Mouse (Mus musculus) MEL (cell line): Measurements from ENCODE around the gene Anln.

ENCODE experiments used
- CTCF ChIP-seq, 3 experiments: IDR thresholded peaks in 2 of 3; conservative IDR thresholded peaks in 1 of 3; 2 replicates each; pipeline ENCODE4 v1.5.1; 2011 to 2012; ENCODE audit warnings: low read length in 3 of 3, low read depth in 2 of 3, mild to moderate bottlenecking in 2 of 3, improper control_type of control experiment in 1 of 3, inconsistent platforms in 1 of 3, mixed read lengths in 1 of 3, moderate library complexity in 1 of 3; ENCODE audit not compliant: control insufficient read depth in 1 of 3, insufficient read depth in 1 of 3, poor library complexity in 1 of 3, severe bottlenecking in 1 of 3
- EP300 ChIP-seq, 2 experiments: IDR thresholded peaks; 2 replicates each; pipeline ENCODE4 v1.6.1; 2011; ENCODE audit warnings: improper control_type of control experiment in 2 of 2, low read length in 2 of 2, low read depth in 1 of 2, mild to moderate bottlenecking in 1 of 2
- MEF2A ChIP-seq: IDR thresholded peaks from 2 replicates; pipeline ENCODE4 v1.6.1; 2014; ENCODE audit warnings: low read depth, mild to moderate bottlenecking, inconsistent platforms, low read length, improper control_type of control experiment; ENCODE audit not compliant: poor library complexity, insufficient replicate concordance, severe bottlenecking; ENCODE audit errors: extremely low read depth
- NELFE ChIP-seq: IDR thresholded peaks from 2 replicates; pipeline ENCODE4 v1.6.1; 2011; ENCODE audit warnings: low read depth, low read length, improper control_type of control experiment
- POLR2A ChIP-seq, 2 experiments: IDR thresholded peaks; 2 replicates each; pipeline ENCODE4 v1.6.1; 2011 to 2012; ENCODE audit warnings: low read length in 2 of 2, mild to moderate bottlenecking in 2 of 2, control low read depth in 1 of 2, improper control_type of control experiment in 1 of 2, low read depth in 1 of 2, moderate library complexity in 1 of 2; ENCODE audit not compliant: control insufficient read depth in 1 of 2, insufficient read depth in 1 of 2, poor library complexity in 1 of 2
- POLR2AphosphoS2 ChIP-seq: IDR thresholded peaks from 2 replicates; pipeline ENCODE4 v1.6.1; 2011; ENCODE audit warnings: low read length, improper control_type of control experiment
- UBTF ChIP-seq: IDR thresholded peaks from 2 replicates; pipeline ENCODE4 v1.6.1; 2012; ENCODE audit warnings: low read depth, mild to moderate bottlenecking, inconsistent platforms, low read length, improper control_type of control experiment, moderate library complexity, borderline replicate concordance; ENCODE audit not compliant: insufficient read depth
- USF1 ChIP-seq: IDR thresholded peaks from 2 replicates; pipeline ENCODE4 v1.6.1; 2014; ENCODE audit warnings: low read depth, mild to moderate bottlenecking, inconsistent platforms, low read length, improper control_type of control experiment, moderate library complexity

DNA sequence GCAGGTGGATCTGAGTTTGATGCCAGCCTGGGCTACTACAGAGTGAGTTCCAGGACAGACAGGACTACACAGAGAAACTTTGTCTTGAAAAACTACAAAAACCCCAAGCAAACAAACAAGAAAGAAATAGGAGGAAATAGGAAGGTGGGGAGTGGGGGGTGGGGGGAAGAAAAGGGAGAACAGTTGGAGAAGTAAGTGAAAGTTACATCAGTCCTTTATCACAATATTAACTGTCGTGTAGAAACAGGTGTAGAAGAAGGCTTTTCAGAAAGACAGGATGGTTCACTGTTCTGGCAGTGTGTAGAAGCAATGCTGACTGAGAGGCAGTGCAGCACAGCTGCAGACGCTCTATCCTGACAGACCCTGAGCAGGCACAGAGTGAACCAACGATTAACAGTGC, 14.0 kb upstream of the Anln start:
- TF ChIP-seq POLR2A (IDR thresholded peaks at IDR 0.05; ENCODE audit: control insufficient read depth in 1 of 2, insufficient read depth in 1 of 2, low read depth in 1 of 2, low read length in 2 of 2, poor library complexity in 1 of 2) (no peak), EP300 (IDR thresholded peaks at IDR 0.05; ENCODE audit: low read depth in 1 of 2, low read length in 2 of 2) (peak in 1 of 2 experiments; percentile 83; a peak in 2 of 4 replicates), NELFE (no peak), CTCF (IDR thresholded peaks at IDR 0.05 in 2 of 3, conservative IDR thresholded peaks at IDR 0.05 in 1 of 3; ENCODE audit: control insufficient read depth in 1 of 3, insufficient read depth in 1 of 3, low read depth in 2 of 3, low read length in 3 of 3, poor library complexity in 1 of 3, severe bottlenecking in 1 of 3) (no peak), USF1 (no peak), POLR2AphosphoS2 (no peak), UBTF (no peak), MEF2A (no peak)
